Mouse (Mus musculus): ENCODE measurements around the gene Agbl3.

Gene Agbl3

GRCm38 (mm10) chr6:34874101-34874921 is 94.1 kb downstream of the Agbl3 start:
- DNase-seq (ENCODE audit: low spot score) = no peak

- DNase-seq (ENCODE audit: low spot score) = no peak
Observed at GRCm38 (mm10) chr6:34875268-34875761, 95.1 kb downstream of the Agbl3 start.

GRCm38 (mm10) chr6:34875966-34876834 is 96.0 kb downstream of the Agbl3 start:
- DNase-seq (ENCODE audit: low spot score) = no peak

- no peak for DNase-seq (ENCODE audit: low spot score)
Observed at GRCm38 (mm10) chr6:34876835-34877156, 96.6 kb downstream of the Agbl3 start.

GRCm38 (mm10) chr6:34877509-34878321 is 97.5 kb downstream of the Agbl3 start, which contains the start of gene Cyren:
Gene Cyren (minus strand): TSS chr6:34878060.
- peak; percentile 91 for DNase-seq (ENCODE audit: low spot score)

GRCm38 (mm10) chr6:34879101-34879740 is 99.0 kb downstream of the Agbl3 start:
- no peak for DNase-seq (ENCODE audit: low spot score)

- DNase-seq (ENCODE audit: low spot score) = no peak
Observed at GRCm38 (mm10) chr6:34879911-34880475, 99.8 kb downstream of the Agbl3 start.

GRCm38 (mm10) chr6:34884724-34885123 is 104.5 kb downstream of the Agbl3 start:
- DNase-seq (ENCODE audit: low spot score) = no peak

- DNase-seq (ENCODE audit: low spot score) = no peak
Observed at GRCm38 (mm10) chr6:34887131-34887850, 107.1 kb downstream of the Agbl3 start.

GRCm38 (mm10) chr6:34889185-34889584 is 109.0 kb downstream of the Agbl3 start:
- no peak for DNase-seq (ENCODE audit: low spot score)

- DNase-seq (ENCODE audit: low spot score) = no peak
Observed at GRCm38 (mm10) chr6:34895569-34895968, 115.3 kb downstream of the Agbl3 start.

GRCm38 (mm10) chr6:34896168-34896780 is 116.0 kb downstream of the Agbl3 start:
- DNase-seq (ENCODE audit: low spot score) = no peak

- DNase-seq (ENCODE audit: low spot score) = no peak
Observed at GRCm38 (mm10) chr6:34899127-34899526, 118.9 kb downstream of the Agbl3 start.

GRCm38 (mm10) chr6:34900990-34901389 is 120.8 kb downstream of the Agbl3 start:
- DNase-seq (ENCODE audit: low spot score) = no peak

GRCm38 (mm10) chr6:34901911-34902444 is 121.7 kb downstream of the Agbl3 start:
- DNase-seq (ENCODE audit: low spot score) = no peak

- no peak for DNase-seq (ENCODE audit: low spot score)
Observed at GRCm38 (mm10) chr6:34902578-34902977, 122.3 kb downstream of the Agbl3 start.

GRCm38 (mm10) chr6:34903441-34903840 is 123.2 kb downstream of the Agbl3 start:
- no peak for DNase-seq (ENCODE audit: low spot score)

GRCm38 (mm10) chr6:34903851-34904250 is 123.6 kb downstream of the Agbl3 start:
- no peak for DNase-seq (ENCODE audit: low spot score)

GRCm38 (mm10) chr6:34904361-34904760 is 124.1 kb downstream of the Agbl3 start:
- DNase-seq (ENCODE audit: low spot score) = no peak

GRCm38 (mm10) chr6:34906125-34906524 is 125.9 kb downstream of the Agbl3 start:
- no peak for DNase-seq (ENCODE audit: low spot score)
